Mouse (Mus musculus) left cerebral cortex, postnatal 10 days (tissue): ENCODE data around the gene Rhbdf1. TPM values are rescaled to one million over a fixed set of nuclear protein-coding genes. Genes with fewer than 3 reads are reported as not detected.
"Not testable (repeated sequence)": the region's sequence is repeated elsewhere in the genome, so short reads cannot be mapped to it uniquely, and the experiment has no call there.

Experiments used
- DNase-seq, 2 experiments: peaks; one replicate each; pipeline ENCODE4 v3.0.0; 2021 to 2022; ENCODE audit warnings: low spot score in 2 of 2, mixed read lengths in 1 of 2; ENCODE audit errors: extremely low spot score in 1 of 2
- intact Hi-C: fragments of 180-260 bp; cut with DNase I; formaldehyde crosslinking; loops from one replicate; pipeline ENCODE4 v1.15.1; 2025
- total RNA-seq, 2 experiments: library from RNA; stranded (reverse); gene quantifications; 2 replicates each; pipeline ENCODE4 v1.2.3; 2021

Rhbdf1 gene
- total RNA-seq, 2 experiments from 2014 or later: 16.4 to 21.8 TPM

DNA sequence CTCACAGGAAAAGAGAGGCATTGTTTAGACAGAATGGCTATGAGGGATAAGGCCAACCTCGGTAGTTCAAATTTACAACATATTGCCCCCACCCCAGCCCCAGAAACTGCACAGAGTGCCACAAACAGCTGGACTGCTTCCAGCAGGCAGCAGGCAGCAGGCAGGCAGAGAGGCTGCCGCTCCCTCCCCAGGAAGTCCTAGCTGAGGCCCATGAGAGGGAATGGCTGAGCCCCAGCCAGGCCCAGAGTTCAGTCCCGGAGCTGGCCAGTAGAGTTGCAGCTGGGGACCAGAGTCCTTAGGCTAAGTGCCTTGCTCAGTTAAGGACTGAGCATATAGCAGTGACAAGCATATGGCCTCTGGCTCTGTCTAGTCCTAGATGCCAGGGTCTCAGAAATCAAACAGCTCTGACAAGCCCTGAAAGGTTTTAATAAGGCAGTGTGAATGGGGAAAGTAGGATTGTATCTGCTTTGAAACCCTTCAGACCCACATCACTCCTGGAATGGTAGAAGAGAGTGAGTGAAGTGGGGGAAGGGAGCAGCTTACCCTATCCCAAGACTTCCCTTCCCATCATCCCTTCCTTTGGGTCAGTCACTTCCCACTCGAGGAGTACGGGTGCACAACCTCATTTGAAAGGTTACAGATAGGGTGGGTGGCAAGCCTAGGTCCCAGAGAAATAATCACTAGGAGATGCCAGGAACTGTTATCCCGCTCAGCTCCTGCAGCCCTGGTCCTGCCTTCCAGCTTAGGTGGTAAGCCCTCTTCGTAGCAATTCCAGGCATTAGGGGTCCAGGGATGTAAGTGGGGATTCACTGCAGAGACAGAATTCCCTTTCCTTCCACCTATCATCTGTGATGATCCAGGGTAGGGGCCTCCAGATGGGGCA lies 3.4 kb upstream of the Rhbdf1 start:
- intact Hi-C loops: no loop called here
- peak in 1 of 2 experiments; percentile 56 for DNase-seq

DNA sequence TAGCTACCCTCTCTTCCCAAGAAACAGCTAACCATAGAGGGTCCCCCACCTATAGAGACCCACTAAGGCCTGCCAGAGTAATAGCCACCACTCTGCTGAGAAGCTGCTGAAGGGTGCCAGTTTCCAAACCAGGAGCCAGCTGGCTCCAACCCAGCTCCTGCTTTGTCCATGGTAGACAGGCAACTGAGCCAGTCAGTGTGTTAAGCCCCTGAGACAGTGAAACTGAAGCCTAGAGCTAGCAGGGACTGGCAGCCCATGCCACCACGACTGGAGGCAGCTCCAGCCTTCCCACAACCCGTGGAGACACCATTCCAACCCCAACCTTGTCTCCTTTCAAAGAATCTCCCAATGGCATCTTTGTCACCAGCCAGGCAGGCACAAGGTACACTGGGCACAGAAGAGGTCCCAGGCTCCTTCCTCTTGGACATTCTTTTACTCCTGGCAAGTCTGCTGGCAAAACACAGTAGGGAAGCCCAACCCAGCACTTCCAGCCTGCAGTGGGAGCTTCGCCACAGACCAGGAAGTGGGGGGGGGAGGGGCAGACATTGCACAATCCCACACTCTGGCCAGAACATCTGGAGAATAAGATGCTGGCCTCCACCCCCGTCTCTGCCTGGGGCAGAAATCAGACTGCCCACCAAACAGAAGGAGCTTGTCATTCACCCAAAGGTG lies 2.5 kb upstream of the Rhbdf1 start:
- intact Hi-C loops: no loop called here

DNA sequence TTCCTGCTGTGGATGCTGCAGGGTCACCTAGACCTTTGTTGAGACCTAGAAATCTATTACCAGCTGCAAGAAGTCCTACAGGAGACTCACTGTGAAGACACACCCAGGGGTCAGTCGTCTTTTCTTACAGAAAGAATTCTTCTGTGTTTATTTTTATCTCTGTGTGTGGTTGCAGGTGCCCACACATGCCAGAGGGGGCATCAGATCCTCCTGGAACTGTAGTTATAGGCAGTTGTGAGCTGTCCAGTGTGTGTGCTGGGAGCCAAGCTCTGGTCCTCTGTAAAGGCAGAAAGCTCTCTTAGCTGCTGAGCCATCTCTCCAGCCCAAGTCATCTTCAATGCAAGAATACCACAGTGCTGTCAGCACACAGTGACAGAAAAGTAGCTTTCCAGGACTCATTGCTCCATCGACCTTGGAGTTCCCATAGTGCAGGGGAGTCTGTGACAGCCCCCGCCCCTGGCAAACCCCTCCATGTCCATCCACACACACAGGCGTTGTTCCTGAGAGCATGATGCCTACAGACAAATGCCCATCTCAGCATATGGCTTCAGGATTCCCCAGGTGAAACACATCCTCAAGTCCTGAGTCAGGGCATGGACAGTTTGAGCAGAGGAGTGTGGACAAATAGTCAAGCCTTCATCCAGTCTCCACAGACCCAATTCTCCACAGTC lies 1.3 kb upstream of the Rhbdf1 start:
- DNase-seq: no peak
- intact Hi-C loops: no loop called here

More for the DNA sequence above, 2.5 kb upstream of the Rhbdf1 start:
- DNase-seq: peak in 1 of 2 experiments; percentile 89

DNA sequence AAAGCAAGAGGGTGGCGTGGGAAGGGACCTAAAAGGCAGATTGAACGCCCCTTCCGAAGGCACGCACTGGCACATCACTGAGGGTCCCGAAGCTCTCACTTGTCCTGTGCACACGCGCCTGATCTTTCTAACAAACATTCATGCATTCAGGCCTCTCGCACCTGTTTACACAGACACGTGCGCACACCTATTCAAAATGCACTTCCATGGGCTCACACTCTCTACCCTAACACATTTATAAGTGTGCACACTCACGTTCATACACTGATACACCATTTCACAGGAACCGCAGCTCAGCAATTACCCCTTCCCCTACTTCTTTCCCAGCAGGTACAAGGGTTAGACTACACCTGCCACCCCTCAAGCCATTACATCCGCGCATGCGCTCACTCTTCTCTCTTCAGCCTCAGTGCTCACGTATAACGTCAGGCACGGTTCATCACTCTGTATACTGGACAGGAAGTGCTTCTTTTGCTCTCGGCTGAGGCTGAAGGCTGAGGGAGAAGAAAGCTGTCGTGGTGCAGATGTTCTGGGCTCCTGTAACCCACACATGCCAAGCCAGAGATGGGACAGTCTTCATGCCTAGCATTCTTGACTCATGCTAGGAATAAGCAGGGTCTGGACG lies 582 bp upstream of the Rhbdf1 start:
- no peak for DNase-seq
- intact Hi-C loops: no loop called here

DNA sequence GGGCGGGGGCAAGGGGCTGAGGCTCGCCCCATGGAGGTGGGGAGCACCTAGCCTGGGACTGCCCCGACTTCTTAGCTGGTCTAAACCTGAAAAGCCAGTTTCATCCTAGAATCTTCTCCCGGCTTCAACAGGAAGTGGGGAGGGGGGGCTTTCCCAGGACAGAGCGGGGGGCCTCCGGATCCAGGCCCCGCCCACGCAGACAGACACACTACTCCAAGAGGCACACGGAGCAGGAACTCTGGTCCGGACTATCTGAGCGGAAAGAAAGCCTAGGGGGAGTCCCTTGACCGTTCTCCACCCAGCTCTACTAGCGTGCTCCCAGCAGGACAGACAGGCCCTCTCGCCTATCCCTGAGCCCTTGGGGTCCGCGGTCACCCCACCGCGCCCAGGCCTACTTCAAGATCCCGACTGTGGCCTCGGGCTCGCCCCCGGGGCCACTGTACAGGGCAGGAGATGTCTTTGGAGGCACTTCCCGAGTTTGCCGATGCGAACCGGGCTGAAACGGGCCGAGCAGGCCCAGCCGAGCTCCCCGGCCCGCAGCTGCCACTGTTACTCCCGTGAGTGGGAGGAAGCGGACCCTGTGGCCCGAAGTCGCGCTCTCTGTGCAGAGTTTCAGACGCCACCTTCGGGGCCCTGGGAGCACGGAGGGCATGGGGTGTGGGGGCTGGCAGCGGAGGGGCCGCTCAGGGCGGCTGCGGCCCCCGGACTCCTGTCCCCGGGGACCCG lies 712 bp downstream of the Rhbdf1 start:
- peak in 1 of 2 experiments; percentile 89 for DNase-seq
- intact Hi-C loops: no loop called here

DNA sequence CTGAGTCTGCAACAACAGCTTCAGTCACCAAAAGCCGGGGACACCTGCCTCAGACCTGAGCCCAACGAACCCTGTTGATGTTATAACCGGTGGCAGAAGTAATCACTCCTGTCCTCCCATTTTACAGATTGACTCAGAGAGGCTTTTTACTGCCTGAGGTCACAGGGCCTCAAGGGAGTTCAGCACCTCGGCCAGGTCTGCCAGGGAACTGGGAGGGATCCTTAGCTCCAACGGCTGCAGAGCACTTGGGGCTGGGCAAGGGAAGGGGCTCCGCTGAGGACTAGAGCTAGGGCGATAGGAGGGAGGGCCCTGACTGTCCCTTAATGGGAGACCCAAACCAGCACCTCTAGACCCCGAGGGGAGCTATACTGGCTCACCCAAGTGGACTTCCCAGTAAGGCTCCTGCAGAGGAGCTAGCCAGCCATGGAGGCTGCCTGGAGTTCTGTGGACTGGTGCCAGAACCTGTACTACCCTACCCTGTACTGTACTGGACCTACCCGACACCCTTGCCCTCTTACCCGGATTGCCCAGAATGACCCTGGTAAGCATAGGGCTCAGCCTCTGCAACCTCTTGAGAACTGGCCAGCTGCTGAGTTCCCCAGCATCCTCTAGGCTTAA lies 1.4 kb downstream of the Rhbdf1 start:
- intact Hi-C loops: no loop called here
- DNase-seq: no peak

DNA sequence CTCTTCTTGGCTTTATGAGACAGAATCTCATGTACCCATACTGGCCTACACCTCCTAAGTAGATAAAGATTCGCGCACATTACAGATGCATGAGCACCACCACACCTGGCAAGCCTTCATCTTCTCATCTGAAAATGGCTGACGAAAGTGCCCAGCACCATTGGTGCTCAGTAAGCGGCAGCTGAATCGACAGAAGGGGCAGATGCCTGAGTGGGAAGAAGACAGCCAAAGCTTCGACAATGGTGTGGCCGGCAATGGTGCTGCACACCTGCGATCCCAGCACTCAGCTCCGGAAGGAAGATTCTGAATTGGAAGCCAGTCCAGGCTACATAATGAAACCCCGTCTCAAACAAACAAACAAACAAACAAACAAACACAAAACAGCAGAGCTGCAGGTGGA lies 2.8 kb downstream of the Rhbdf1 start:
- intact Hi-C loops: loop anchor here (10.0 kb wide), 1 partner anchor 106 kb away; no protein-coding TSS in a partner anchor
- DNase-seq: no peak

DNA sequence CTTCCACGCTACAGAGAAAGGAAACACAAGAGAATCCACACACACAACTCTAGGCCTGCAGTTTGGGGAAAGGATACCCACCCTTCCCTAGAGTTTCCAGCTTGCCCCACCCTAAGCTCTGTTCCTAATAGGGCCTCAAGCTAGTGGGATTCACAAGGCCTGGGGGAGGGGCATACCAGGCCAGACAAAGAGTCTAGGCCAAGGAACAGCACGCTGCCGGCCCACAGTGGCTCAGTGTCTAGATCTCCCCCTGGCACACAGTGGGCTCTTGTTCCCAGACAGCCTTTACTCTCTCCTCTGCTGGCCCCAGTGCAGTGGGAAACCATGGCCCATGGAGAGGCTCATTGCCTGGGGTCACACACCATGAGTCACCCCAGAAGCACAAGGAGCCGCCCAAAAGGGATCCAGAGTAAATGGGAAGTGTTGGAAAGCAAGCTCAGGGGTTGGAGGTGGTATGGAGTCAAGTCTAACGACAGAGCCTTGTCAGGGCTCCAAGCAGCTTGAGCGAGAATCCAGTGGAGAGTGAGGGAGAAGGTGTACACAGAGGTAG lies 3.5 kb downstream of the Rhbdf1 start:
- DNase-seq: no peak
- intact Hi-C loops: loop anchor here (10.0 kb wide), 1 partner anchor 106 kb away; no protein-coding TSS in a partner anchor

DNA sequence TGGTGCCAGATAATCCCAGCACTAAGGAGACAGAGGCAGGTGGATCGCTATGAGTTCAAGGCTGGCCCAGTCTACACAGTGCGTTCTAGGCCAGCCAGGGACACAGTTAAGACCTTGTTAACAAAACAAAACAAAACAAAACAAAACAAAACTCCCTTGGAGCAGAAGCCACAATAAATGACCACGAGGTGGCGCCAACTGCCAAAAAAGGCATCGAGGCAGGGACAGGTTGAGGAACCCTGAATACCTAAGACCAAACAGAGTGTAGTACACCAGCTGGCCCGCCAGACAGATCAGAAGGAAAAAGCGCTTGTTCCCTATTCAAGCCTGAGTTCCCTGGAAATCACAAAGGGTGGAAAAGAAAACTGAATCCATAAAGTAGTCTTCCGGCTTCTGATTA lies 5.2 kb downstream of the Rhbdf1 start:
- DNase-seq: peak in 1 of 2 experiments; percentile 82
- intact Hi-C loops: loop anchor here (2.0 to 10.0 kb wide), 2 partner anchors 22 to 108 kb away; no protein-coding TSS in a partner anchor

DNA sequence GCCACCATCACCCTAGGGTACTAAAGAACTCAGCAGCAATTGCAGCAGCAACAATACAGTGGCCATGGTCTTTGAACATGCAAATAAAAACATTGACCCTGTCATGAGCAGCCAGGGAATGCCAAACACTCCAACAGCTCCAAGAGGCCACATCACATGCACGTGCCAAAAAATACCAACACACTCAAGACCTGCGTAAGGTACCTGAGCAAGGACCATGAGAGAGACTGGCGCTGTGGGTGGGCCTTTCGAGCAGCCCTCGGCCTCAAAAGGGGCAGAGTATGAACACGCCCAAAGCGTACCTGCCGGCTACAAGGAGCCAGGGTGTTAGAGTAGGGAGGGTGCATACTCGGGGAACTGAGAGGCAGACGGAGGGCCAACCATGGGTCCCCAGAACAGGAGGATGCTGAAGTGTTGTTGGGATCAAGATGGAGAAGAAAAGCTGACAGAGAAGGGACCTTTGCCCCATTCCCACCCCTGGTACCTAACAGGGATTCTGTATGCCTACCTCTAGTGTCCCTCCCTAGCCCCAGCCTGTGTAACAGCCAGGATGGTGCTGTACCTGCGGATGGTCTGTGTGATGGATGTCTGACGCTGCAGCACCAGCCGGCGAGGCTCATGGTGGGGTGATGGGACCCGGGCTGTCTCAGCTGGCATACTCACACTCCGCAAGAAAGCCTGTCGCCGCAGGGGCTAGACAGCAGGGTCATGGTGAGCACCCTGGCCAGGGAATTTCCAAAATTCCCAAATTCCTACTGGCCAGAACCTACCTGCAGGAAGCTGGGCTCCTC lies 6.5 kb downstream of the Rhbdf1 start:
- no peak for DNase-seq
- intact Hi-C loops: loop anchor here (2.0 to 10.0 kb wide), 2 partner anchors 23 to 109 kb away; no protein-coding TSS in a partner anchor

DNA sequence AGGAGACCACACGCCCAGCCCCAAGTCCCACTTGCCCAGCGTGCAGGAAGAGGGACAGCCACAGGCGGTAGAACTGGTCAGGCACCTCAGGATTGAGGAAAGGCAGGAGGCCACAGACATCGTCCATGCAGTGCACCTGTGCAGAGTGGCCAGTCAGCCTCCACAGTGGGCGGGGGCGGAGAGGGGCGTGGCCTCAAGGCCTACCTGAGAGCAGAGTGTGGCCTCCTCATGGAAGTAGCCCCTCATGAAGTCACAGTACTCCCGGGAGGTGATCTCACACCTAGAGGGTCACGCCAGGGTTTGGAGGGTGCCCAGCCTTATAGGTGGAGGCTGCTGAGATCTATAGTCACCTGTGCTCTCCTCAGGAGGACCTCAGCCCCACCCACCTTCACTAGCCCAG lies 11.5 kb downstream of the Rhbdf1 start:
- intact Hi-C loops: loop anchor here (10.0 kb wide), 1 partner anchor 114 kb away; no protein-coding TSS in a partner anchor
- DNase-seq: no peak

DNA sequence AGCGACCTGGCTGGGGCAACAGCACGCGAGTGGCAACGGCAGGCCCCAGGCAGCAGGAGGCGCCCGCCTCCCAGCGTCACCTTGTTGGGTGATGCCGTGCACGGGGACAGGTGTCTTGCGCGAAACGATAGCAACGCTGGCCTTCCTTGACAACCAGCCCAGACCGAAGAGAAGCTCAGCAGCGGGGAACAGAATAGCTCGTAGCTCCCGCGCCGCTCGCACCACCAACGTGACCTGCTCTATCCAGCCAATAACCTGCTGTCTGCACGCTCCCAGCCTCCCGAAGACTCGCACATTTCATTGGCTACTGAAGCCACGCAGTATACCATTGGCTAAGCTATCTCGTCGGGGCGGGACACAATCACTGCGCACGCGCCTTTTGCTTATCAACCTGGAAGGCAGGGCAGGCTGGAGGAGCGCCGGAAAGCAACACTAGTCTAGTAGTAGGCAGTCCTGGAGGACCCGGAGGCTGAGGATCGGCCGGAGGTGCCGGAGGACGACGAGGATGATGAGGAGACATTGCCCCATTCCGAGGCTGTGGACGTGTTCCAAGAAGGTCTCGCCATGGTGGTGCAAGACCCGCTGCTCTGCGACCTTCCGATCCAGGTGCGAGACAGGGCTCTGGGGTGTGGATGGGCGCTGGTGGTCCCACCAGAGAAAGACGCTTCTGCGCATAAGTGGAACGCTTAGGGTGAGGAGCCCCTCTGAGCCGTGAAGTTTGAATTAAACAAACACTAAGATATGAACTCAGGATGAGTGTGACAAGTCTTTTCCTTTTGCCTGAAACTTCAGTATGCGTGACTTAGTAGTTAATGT lies 16.8 kb downstream of the Rhbdf1 start, which contains the start of gene Snrnp25:
TSS of gene Snrnp25 (plus strand) at position 358 of the 816 bp plus-strand sequence.
- intact Hi-C loops: no loop called here
- peak; percentile 96 for DNase-seq

DNA sequence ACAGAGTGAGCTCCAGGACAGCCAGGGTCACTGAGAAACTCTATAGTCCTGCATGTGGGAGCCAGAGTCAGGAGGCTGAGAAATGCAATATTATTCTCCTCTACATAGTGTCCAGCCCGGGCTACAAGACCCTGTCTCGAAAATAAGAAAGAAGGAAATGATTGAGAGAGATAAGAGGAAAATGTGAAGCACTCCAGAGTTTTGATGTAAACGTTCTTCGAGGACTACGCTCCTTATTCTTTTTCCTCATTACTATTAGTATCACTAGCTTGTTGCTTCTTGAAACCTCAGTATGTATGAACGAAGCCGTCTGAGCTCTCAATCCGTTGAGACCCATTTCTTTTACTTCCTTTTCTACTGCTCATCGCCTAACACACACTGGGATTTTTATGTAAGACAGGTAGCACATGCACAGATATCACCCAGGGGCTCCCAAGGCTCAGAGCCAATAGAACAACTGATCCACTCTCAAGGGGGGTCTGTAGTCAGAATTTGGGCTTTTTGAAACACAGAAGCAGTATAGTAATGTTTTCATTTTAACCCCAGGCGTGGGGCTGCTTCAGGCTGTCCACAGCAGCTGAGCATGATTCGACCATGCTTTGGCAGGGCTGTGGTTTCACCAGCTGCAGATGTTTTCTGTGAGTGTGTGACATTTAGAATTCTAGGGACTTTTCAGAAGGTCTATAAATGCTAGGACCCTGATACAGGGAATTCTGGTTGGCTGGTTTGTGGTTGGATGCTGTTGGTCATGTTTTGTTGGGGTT lies 20.0 kb downstream of the Rhbdf1 start:
- DNase-seq: no peak
- intact Hi-C loops: no loop called here

DNA sequence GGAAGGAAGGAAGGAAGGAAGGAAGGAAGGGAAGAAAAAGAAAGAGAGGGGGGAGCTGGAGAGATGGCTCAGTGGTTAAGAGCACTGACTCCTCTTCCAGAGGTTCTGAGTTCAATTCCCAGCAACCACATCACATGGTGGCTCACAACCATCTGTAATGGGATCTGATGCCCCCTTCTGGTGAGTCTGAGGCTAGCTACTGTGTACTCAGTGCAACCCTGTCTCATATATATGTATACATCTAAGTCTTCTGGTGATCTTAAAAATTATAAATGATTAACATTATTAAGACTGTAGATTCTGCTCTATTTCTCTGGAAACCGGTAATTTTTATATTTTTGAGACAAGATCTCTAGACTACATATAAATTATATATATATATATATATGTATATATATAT lies 21.1 kb downstream of the Rhbdf1 start:
- intact Hi-C loops, DNase-seq: not testable (repeated sequence)

DNA sequence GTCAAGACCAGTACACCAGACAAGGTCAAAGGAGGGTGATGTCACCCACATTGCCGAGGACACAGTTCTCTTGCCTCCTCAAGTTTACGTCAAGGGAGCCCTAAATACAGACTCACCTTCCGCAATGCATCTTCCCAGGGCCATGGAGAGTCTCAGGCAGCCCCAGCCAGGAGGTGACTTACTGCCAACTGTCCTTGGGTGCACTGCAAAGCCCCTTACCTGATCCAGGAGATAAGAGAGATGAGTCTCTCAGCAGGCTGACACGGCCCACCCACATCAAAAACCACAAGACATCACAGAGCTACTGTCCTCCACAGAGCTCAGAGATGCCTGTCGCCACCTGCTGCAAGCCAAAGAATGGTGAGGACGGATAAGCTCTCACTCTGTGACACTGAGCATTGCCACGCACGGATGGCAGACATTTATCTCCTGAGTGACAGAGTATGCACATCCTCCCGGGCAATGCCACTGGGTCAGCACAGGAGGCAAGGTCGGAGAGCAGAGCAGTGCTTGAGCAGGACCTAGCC lies 22.0 kb downstream of the Rhbdf1 start, which contains the start of gene Il9r:
TSS of gene Il9r (minus strand) at position 205 of the 527 bp plus-strand sequence.
- DNase-seq: peak in 1 of 2 experiments; percentile 11
- intact Hi-C loops: no loop called here
